In the genomic region with DNA sequence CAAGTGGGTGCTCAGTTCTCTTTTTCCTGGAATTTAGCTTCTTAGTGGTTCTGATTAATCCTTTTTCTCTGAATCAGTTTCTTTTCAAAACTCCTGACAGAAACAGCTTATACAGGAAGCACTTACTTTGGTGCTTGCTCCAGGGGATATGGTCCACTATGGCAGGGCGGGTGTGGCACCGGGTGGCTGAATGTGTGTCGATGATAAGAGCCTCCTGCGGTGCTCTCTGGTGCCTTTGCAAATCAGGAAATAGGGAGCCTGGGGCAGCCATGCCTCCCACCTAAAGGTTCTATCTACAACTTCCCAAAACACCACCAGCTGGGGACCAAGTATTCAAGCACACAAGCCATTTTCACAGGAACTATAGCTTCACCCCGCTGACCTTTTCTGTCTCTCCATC, we compare ENCODE assay signal across 24 mouse cellular contexts.
DNase-seq lines count a peak whose midpoint lies in the region; ATAC-seq and TF ChIP-seq lines count a peak whose summit lies in the region.
"Had no signal": no experiment of that assay in that cellular context is flagged by ENCODE, and none has a peak within 500 bp of the region (broad histone marks: within the 10 kb centered on the region; RNA-seq: fewer than 3 reads in every experiment).

No protein-coding gene starts in this region.

- H3K9me3 ChIP-seq in liver, embryonic 13.5 days (replicated peaks) = 0 out of 2 replicates have a peak, but pooled peaks cover 2% of the 10 kb centered on the region
- H3K9me3 ChIP-seq: embryonic facial prominence, embryonic 13.5 days; forebrain, embryonic 12.5 days; forebrain, embryonic 15.5 days; hindbrain, embryonic 10.5 days; hindbrain, embryonic 13.5 days had no signal

- H3K4me3 ChIP-seq in liver, embryonic 13.5 days (replicated peaks) = no peak overlapping the region
- H3K4me3 ChIP-seq in left cerebral cortex, adult 2 months = no peak overlapping the region
- H3K4me3 ChIP-seq: embryonic facial prominence, embryonic 13.5 days; erythroblast, embryonic 14.5 days; forebrain, embryonic 12.5 days; forebrain, embryonic 15.5 days; hindbrain, embryonic 10.5 days; hindbrain, embryonic 13.5 days had no signal

- no peak overlapping the region for H3K9ac ChIP-seq in liver, embryonic 13.5 days
- H3K9ac ChIP-seq: embryonic facial prominence, embryonic 13.5 days; forebrain, embryonic 12.5 days; forebrain, embryonic 15.5 days; hindbrain, embryonic 13.5 days had no signal

- intact Hi-C loops in left cerebral cortex, adult 2 months (cut with DNase I) = no loop called here

- H3K36me3 ChIP-seq in liver, embryonic 13.5 days = no peaks in the 10 kb centered on the region
- H3K36me3 ChIP-seq: embryonic facial prominence, embryonic 13.5 days; forebrain, embryonic 12.5 days; forebrain, embryonic 15.5 days; hindbrain, embryonic 10.5 days; hindbrain, embryonic 13.5 days had no signal

- H3K4me1 ChIP-seq in liver, embryonic 13.5 days (replicated peaks) = no peaks in the 10 kb centered on the region
- H3K4me1 ChIP-seq: embryonic facial prominence, embryonic 13.5 days; forebrain, embryonic 12.5 days; forebrain, embryonic 15.5 days; hindbrain, embryonic 10.5 days; hindbrain, embryonic 13.5 days had no signal

- ATAC-seq in common myeloid progenitor, adult 5-6 weeks (replicated peaks; ENCODE audit: low read depth, poor library complexity, severe bottlenecking) = peak; percentile 70
- peak; percentile 65; the same call in 1 of the 2 replicates for ATAC-seq in liver, embryonic 13.5 days (ENCODE audit: low read depth)
- ATAC-seq: activated CD4-positive, CD25-positive, alpha-beta regulatory T cell, adult 4 months; CD4-positive, CD25-positive, alpha-beta regulatory T cell, adult 4 months; forebrain, embryonic 15.5 days; hindbrain, embryonic 16.5 days had no signal

- 44% methylated on average over 5 of the region's 5 CpGs for WGBS in liver, embryonic 13.5 days (ENCODE audit: insufficient replicate concordance)

- H3K27me3 ChIP-seq in liver, embryonic 13.5 days = no peaks in the 10 kb centered on the region
- H3K27me3 ChIP-seq: embryonic facial prominence, embryonic 13.5 days; forebrain, embryonic 12.5 days; forebrain, embryonic 15.5 days; hindbrain, embryonic 13.5 days had no signal

- TF ChIP-seq CTCF in left cerebral cortex, adult 2 months (IDR thresholded peaks at IDR 0.05) = no peak

- peak; percentile 16 for DNase-seq in layer of hippocampus, adult 9-11 months
- DNase-seq in layer of hippocampus, postnatal 25 days (ENCODE audit: extremely low spot score in 1 of 2, low spot score in 1 of 2) = no peak
- peak; percentile 79 for DNase-seq in 416B (ENCODE audit: low read depth)
- peak; percentile 10 for DNase-seq in liver, embryonic 13.5 days
- no peak for DNase-seq in left cerebral cortex, adult 2 months (ENCODE audit: extremely low spot score in 1 of 2, low spot score in 2 of 2)
- no peak for DNase-seq in heart, postnatal 4 days
- DNase-seq: adrenal gland, adult 8-10 months; adrenal gland, postnatal 25 days; cerebellum, adult 11-12 months; cerebellum, adult 8-10 months; cerebellum, postnatal 14 days; gastrocnemius, postnatal 14 days; heart, adult 11 months had no signal

- H3K27ac ChIP-seq in liver, embryonic 13.5 days = no peak overlapping the region
- no peak overlapping the region for H3K27ac ChIP-seq in left cerebral cortex, adult 2 months
- H3K27ac ChIP-seq: embryonic facial prominence, embryonic 13.5 days; forebrain, embryonic 12.5 days; forebrain, embryonic 15.5 days; hindbrain, embryonic 10.5 days; hindbrain, embryonic 13.5 days had no signal

- no peak overlapping the region for H3K4me2 ChIP-seq in liver, embryonic 13.5 days
- H3K4me2 ChIP-seq: embryonic facial prominence, embryonic 13.5 days; forebrain, embryonic 12.5 days; forebrain, embryonic 15.5 days; heart, embryonic 11.5 days; hindbrain, embryonic 13.5 days had no signal

Comparison
In these comparisons a context has a peak if more than half of its experiments do, and no peak if none do; other contexts are left out.
1. DNase-seq: peak in layer of hippocampus, adult 9-11 months (single experiment), 416B (single experiment) and liver, embryonic 13.5 days (single experiment); none in layer of hippocampus, postnatal 25 days (0 of 2), left cerebral cortex, adult 2 months (0 of 2) and heart, postnatal 4 days (single experiment).